Comparison of ENCODE assay signal across 9 mouse cellular contexts in genomic region chr10:75944066-75944772, GRCm38 (mm10). TPM values are rescaled to one million over a fixed set of nuclear protein-coding genes. Genes with fewer than 3 reads are reported as not detected.
DNase-seq lines count a peak whose midpoint lies in the region; ATAC-seq lines count a peak whose summit lies in the region.
"Had no signal": no experiment of that assay in that cellular context is flagged by ENCODE, and none has a peak within 500 bp of the region (broad histone marks: within the 10 kb centered on the region; RNA-seq: fewer than 3 reads in every experiment).

No protein-coding gene starts in this region.

- DNase-seq in forebrain, embryonic 14.5 days (ENCODE audit: low spot score), result peak; percentile 66
- no peak for DNase-seq in forebrain, embryonic 10.5 days (ENCODE audit: extremely low spot score, low spot score)
- no peak for DNase-seq in neural tube, embryonic 11.5 days (ENCODE audit: low spot score)
- no peak for DNase-seq in neural tube, embryonic 10.5 days (ENCODE audit: extremely low spot score, low spot score)
- DNase-seq in spleen, postnatal 36 days (ENCODE audit: low spot score in 2 of 2), result no peak
- DNase-seq in cerebellum, postnatal 25 days, result no peak

- no peaks in the 10 kb centered on the region for H3K27me3 ChIP-seq in forebrain, embryonic 14.5 days (replicated peaks; ENCODE audit: control insufficient read depth, insufficient read depth, low read length)
- peaks cover 44% of the 10 kb centered on the region for H3K27me3 ChIP-seq in forebrain, embryonic 10.5 days (ENCODE audit: poor library complexity, severe bottlenecking)
- H3K27me3 ChIP-seq in neural tube, embryonic 11.5 days (ENCODE audit: control insufficient read depth, insufficient read depth, low read length), result no peaks in the 10 kb centered on the region
- no peaks in the 10 kb centered on the region for H3K27me3 ChIP-seq in kidney, embryonic 15.5 days
- no peaks in the 10 kb centered on the region for H3K27me3 ChIP-seq in stomach, embryonic 16.5 days (ENCODE audit: control insufficient read depth, insufficient read depth, low read length)

- H3K36me3 ChIP-seq in forebrain, embryonic 14.5 days (ENCODE audit: control insufficient read depth, insufficient read depth, low read length), result no peaks in the 10 kb centered on the region
- H3K36me3 ChIP-seq in forebrain, embryonic 10.5 days (replicated peaks), result no peaks in the 10 kb centered on the region
- H3K36me3 ChIP-seq in neural tube, embryonic 11.5 days (ENCODE audit: control insufficient read depth, insufficient read depth, low read length), result no peaks in the 10 kb centered on the region
- no peaks in the 10 kb centered on the region for H3K36me3 ChIP-seq in kidney, embryonic 15.5 days
- H3K36me3 ChIP-seq in stomach, embryonic 16.5 days (ENCODE audit: control insufficient read depth, insufficient read depth, low read length), result no peaks in the 10 kb centered on the region

- H3K4me2 ChIP-seq in forebrain, embryonic 14.5 days (ENCODE audit: low read length), result no peak overlapping the region
- H3K4me2 ChIP-seq in neural tube, embryonic 11.5 days (ENCODE audit: low read depth), result no peak overlapping the region
- peak overlapping the region; percentile 25; the same call in 1 of the 2 replicates for H3K4me2 ChIP-seq in kidney, embryonic 15.5 days
- H3K4me2 ChIP-seq in stomach, embryonic 16.5 days (ENCODE audit: low read depth, low read length), result 0 out of 2 replicates have a peak overlapping the region, but pooled peaks have one; percentile 6

- no peak overlapping the region for H3K9ac ChIP-seq in forebrain, embryonic 14.5 days (ENCODE audit: low read length)
- H3K9ac ChIP-seq in neural tube, embryonic 11.5 days (ENCODE audit: low read length), result no peak overlapping the region
- no peak overlapping the region for H3K9ac ChIP-seq in kidney, embryonic 15.5 days
- no peak overlapping the region for H3K9ac ChIP-seq in stomach, embryonic 16.5 days (ENCODE audit: low read length)

- ATAC-seq in forebrain, embryonic 14.5 days, result no peak; the same call in 1 of the 2 replicates
- ATAC-seq in neural tube, embryonic 11.5 days (ENCODE audit: insufficient read depth, low FRiP score, low TSS enrichment), result no peak; the same call in 1 of the 2 replicates
- ATAC-seq in kidney, embryonic 15.5 days (replicated peaks; ENCODE audit: low FRiP score), result no peak
- ATAC-seq in stomach, embryonic 16.5 days (ENCODE audit: insufficient read depth, low FRiP score), result no peak

- no peak overlapping the region for H3K4me3 ChIP-seq in forebrain, embryonic 14.5 days (ENCODE audit: low read depth, low read length)
- no peak overlapping the region for H3K4me3 ChIP-seq in forebrain, embryonic 10.5 days
- H3K4me3 ChIP-seq in neural tube, embryonic 11.5 days (ENCODE audit: low read depth, low read length), result no peak overlapping the region
- H3K4me3 ChIP-seq in kidney, embryonic 15.5 days (replicated peaks), result no peak overlapping the region
- H3K4me3 ChIP-seq in stomach, embryonic 16.5 days (replicated peaks; ENCODE audit: low read length), result no peak overlapping the region

- H3K4me1 ChIP-seq in forebrain, embryonic 14.5 days (ENCODE audit: control insufficient read depth, insufficient read depth, low read length), result peaks cover 5% of the 10 kb centered on the region; the same call in 1 of the 2 replicates
- peaks cover 30% of the 10 kb centered on the region for H3K4me1 ChIP-seq in forebrain, embryonic 10.5 days
- peaks cover 6% of the 10 kb centered on the region; the same call in 1 of the 2 replicates for H3K4me1 ChIP-seq in neural tube, embryonic 11.5 days (ENCODE audit: control insufficient read depth, insufficient read depth, low read length)
- peaks cover 24% of the 10 kb centered on the region for H3K4me1 ChIP-seq in kidney, embryonic 15.5 days
- H3K4me1 ChIP-seq in stomach, embryonic 16.5 days (ENCODE audit: control insufficient read depth, insufficient read depth, low read length), result peaks cover 7% of the 10 kb centered on the region

- H3K27ac ChIP-seq in forebrain, embryonic 14.5 days (ENCODE audit: low read depth, low read length), result no peak overlapping the region
- H3K27ac ChIP-seq in forebrain, embryonic 10.5 days, result no peak overlapping the region
- H3K27ac ChIP-seq in neural tube, embryonic 11.5 days (ENCODE audit: low read depth, low read length), result 0 out of 2 replicates have a peak overlapping the region, but pooled peaks have one; percentile 51
- peak overlapping the region; percentile 78 for H3K27ac ChIP-seq in kidney, embryonic 15.5 days
- H3K27ac ChIP-seq in stomach, embryonic 16.5 days (ENCODE audit: low read length), result peak overlapping the region; percentile 73

- WGBS in forebrain, embryonic 14.5 days, result 21% methylated on average over 11 of the region's 11 CpGs
- WGBS in forebrain, embryonic 10.5 days, result 37% methylated on average over 11 of the region's 11 CpGs
- 25% methylated on average over 11 of the region's 11 CpGs for WGBS in neural tube, embryonic 11.5 days
- WGBS in kidney, embryonic 15.5 days, result 19% methylated on average over 11 of the region's 11 CpGs
- WGBS in stomach, embryonic 16.5 days, result 26% methylated on average over 11 of the region's 11 CpGs

- H3K9me3 ChIP-seq in forebrain, embryonic 14.5 days (replicated peaks; ENCODE audit: control insufficient read depth, low read length), result no peaks in the 10 kb centered on the region
- no peaks in the 10 kb centered on the region for H3K9me3 ChIP-seq in forebrain, embryonic 10.5 days
- no peaks in the 10 kb centered on the region for H3K9me3 ChIP-seq in neural tube, embryonic 11.5 days (ENCODE audit: control insufficient read depth, low read length)
- H3K9me3 ChIP-seq in kidney, embryonic 15.5 days (replicated peaks), result no peaks in the 10 kb centered on the region
- H3K9me3 ChIP-seq in stomach, embryonic 16.5 days (replicated peaks; ENCODE audit: control insufficient read depth, low read length), result no peaks in the 10 kb centered on the region

RNA-seq across cellular contexts. Expression of gene Vpreb3, which starts 1.4 kb away (rescaled TPM):
- polyA plus RNA-seq in forebrain, embryonic 14.5 days (2014; fragmentation: Nextera tagmentation; extraction: Ambion mirVana), result 0.63 TPM in 1 of 2 replicates, not detected in the other
- 0.48 and 0.63 TPM in 2 replicates for polyA plus RNA-seq in forebrain, embryonic 10.5 days (2016; fragmentation: Nextera tagmentation; extraction: Ambion mirVana)
- polyA plus RNA-seq in neural tube, embryonic 11.5 days (2014; fragmentation: Nextera tagmentation; extraction: Ambion mirVana), result 0.53 TPM in 1 of 2 replicates, not detected in the other
- polyA plus RNA-seq in kidney, embryonic 15.5 days (2015; fragmentation: Nextera tagmentation; extraction: Ambion mirVana), result 0.57 and 1.2 TPM in 2 replicates
- polyA plus RNA-seq in stomach, embryonic 16.5 days (2015; fragmentation: Nextera tagmentation; extraction: Ambion mirVana), result 1.9 and 2.1 TPM in 2 replicates
- polyA plus RNA-seq: urinary bladder, adult 2 months had no signal

RNA-seq across cellular contexts. Expression of gene Gm867, which starts 3.7 kb away (rescaled TPM):
- polyA plus RNA-seq in forebrain, embryonic 14.5 days (2014; fragmentation: Nextera tagmentation; extraction: Ambion mirVana), result not detected in 2 replicates
- 0.26 TPM in 1 of 2 replicates, not detected in the other for polyA plus RNA-seq in forebrain, embryonic 10.5 days (2016; fragmentation: Nextera tagmentation; extraction: Ambion mirVana)
- 0.97 and 1.9 TPM in 2 replicates for polyA plus RNA-seq in neural tube, embryonic 11.5 days (2014; fragmentation: Nextera tagmentation; extraction: Ambion mirVana)
- 0.30 and 1.0 TPM in 2 replicates for polyA plus RNA-seq in kidney, embryonic 15.5 days (2015; fragmentation: Nextera tagmentation; extraction: Ambion mirVana)
- 0.75 and 1.0 TPM in 2 replicates for polyA plus RNA-seq in stomach, embryonic 16.5 days (2015; fragmentation: Nextera tagmentation; extraction: Ambion mirVana)
- polyA plus RNA-seq: urinary bladder, adult 2 months had no signal

RNA-seq across cellular contexts. Expression of gene Mmp11, which starts 7.9 kb away (rescaled TPM):
- polyA plus RNA-seq in forebrain, embryonic 14.5 days (2014; fragmentation: Nextera tagmentation; extraction: Ambion mirVana), result 19.4 and 25.1 TPM in 2 replicates
- 22.5 and 24.6 TPM in 2 replicates for polyA plus RNA-seq in forebrain, embryonic 10.5 days (2016; fragmentation: Nextera tagmentation; extraction: Ambion mirVana)
- polyA plus RNA-seq in neural tube, embryonic 11.5 days (2014; fragmentation: Nextera tagmentation; extraction: Ambion mirVana), result 41.2 and 46.1 TPM in 2 replicates
- polyA plus RNA-seq in kidney, embryonic 15.5 days (2015; fragmentation: Nextera tagmentation; extraction: Ambion mirVana), result 48.2 and 57.3 TPM in 2 replicates
- 33.8 and 39.1 TPM in 2 replicates for polyA plus RNA-seq in stomach, embryonic 16.5 days (2015; fragmentation: Nextera tagmentation; extraction: Ambion mirVana)

RNA-seq across cellular contexts. Expression of gene Gm5134, which starts 10.1 kb away (rescaled TPM):
- not detected in 2 replicates for polyA plus RNA-seq in forebrain, embryonic 14.5 days (2014; fragmentation: Nextera tagmentation; extraction: Ambion mirVana)
- 0.12 and 0.19 TPM in 2 replicates for polyA plus RNA-seq in forebrain, embryonic 10.5 days (2016; fragmentation: Nextera tagmentation; extraction: Ambion mirVana)
- 0.19 TPM in 1 of 2 replicates, not detected in the other for polyA plus RNA-seq in neural tube, embryonic 11.5 days (2014; fragmentation: Nextera tagmentation; extraction: Ambion mirVana)
- 0.05 TPM in 1 of 2 replicates, not detected in the other for polyA plus RNA-seq in kidney, embryonic 15.5 days (2015; fragmentation: Nextera tagmentation; extraction: Ambion mirVana)
- polyA plus RNA-seq in stomach, embryonic 16.5 days (2015; fragmentation: Nextera tagmentation; extraction: Ambion mirVana), result not detected in 2 replicates

RNA-seq across cellular contexts. Expression of gene Chchd10, which starts 11.3 kb away (rescaled TPM):
- polyA plus RNA-seq in forebrain, embryonic 14.5 days (2014; fragmentation: Nextera tagmentation; extraction: Ambion mirVana), result 32.7 TPM in 2 replicates
- polyA plus RNA-seq in forebrain, embryonic 10.5 days (2016; fragmentation: Nextera tagmentation; extraction: Ambion mirVana), result 8.8 and 10.7 TPM in 2 replicates
- polyA plus RNA-seq in neural tube, embryonic 11.5 days (2014; fragmentation: Nextera tagmentation; extraction: Ambion mirVana), result 9.9 and 11.7 TPM in 2 replicates
- polyA plus RNA-seq in kidney, embryonic 15.5 days (2015; fragmentation: Nextera tagmentation; extraction: Ambion mirVana), result 140 and 148 TPM in 2 replicates
- 83.6 and 97.1 TPM in 2 replicates for polyA plus RNA-seq in stomach, embryonic 16.5 days (2015; fragmentation: Nextera tagmentation; extraction: Ambion mirVana)

Comparison
In these comparisons a context has a peak if more than half of its experiments do, and no peak if none do; other contexts are left out.
1. H3K27ac ChIP-seq: peak in neural tube, embryonic 11.5 days (single experiment), kidney, embryonic 15.5 days (single experiment) and stomach, embryonic 16.5 days (single experiment); none in forebrain, embryonic 14.5 days (single experiment) and forebrain, embryonic 10.5 days (single experiment).
2. H3K4me2 ChIP-seq: peak in kidney, embryonic 15.5 days (single experiment) and stomach, embryonic 16.5 days (single experiment); none in forebrain, embryonic 14.5 days (single experiment) and neural tube, embryonic 11.5 days (single experiment).